7 mouse cellular contexts compared by ENCODE assay signal in the genomic region with DNA sequence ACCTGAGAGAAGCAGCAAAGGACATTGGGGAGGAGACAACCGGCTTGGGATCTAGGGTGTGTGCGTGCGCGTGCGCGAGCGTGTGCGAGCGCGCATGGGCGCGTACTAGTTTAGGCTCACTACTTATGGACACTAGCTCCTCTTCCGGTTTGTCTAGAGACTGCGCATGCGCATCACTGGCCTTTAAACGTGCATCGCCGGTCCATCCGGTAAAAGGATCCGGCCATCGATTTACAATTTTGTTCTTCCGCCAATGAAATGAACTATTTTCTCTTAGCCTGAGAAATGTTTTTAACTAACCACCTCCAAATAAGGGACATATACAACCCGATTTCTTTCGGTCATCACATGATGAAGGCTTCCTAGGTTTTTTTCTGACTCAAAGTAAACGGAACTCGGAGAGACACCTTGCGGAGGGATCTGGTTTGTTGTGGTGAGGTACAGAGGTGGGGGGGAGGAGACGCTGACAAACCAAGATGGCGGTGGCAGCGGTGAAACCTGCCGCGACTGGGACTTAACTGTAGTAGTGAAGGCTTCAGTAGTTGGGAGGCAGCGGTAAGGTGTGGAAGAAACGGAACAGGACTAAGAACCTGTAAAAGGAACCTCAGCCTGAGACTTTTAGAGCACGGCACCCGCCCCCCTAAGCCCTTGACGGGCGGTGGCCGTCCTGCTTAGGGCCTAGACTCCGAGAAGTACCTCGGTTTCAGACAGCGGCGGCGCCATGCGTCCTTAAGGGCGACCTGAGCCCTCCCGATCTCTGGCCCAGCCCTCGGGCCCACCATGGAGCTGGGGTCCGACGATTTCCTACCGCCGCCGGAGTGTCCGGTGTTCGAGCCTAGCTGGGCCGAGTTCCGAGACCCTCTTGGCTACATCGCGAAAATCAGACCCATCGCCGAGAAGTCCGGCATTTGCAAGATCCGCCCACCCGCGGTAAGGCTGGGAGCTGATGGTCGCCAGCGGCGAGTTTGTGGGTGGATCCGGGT. TPM values are rescaled to one million over a fixed set of nuclear protein-coding genes. Genes with fewer than 3 reads are reported as not detected.
A peak's percentile ranks its signal among the peaks of the same experiment; 100 is the strongest.
DNase-seq lines count a peak whose midpoint lies in the region; ATAC-seq and TF ChIP-seq lines count a peak whose summit lies in the region.

Gene Kdm5c, plus strand, starts transcription at position 240 of the 983 bp plus-strand sequence.

- peak; percentile 90 for DNase-seq in adrenal gland, postnatal 10 days
- peak; percentile 97 for DNase-seq in embryonic facial prominence, embryonic 10.5 days (ENCODE audit: low spot score)
- peak; percentile 56 for DNase-seq in gonadal fat pad, adult 2 months (ENCODE audit: low read depth)
- peak; percentile 96 for DNase-seq in left cerebral cortex, postnatal 4 days

- H3K9me3 ChIP-seq in embryonic facial prominence, embryonic 10.5 days = no peaks in the 10 kb centered on the region
- no peaks in the 10 kb centered on the region for H3K9me3 ChIP-seq in intestine, postnatal 0 days (ENCODE audit: control insufficient read depth)
- H3K9me3 ChIP-seq in midbrain, embryonic 12.5 days = no peaks in the 10 kb centered on the region

- peaks cover 18% of the 10 kb centered on the region for H3K36me3 ChIP-seq in embryonic facial prominence, embryonic 10.5 days (replicated peaks)
- H3K36me3 ChIP-seq in intestine, postnatal 0 days (ENCODE audit: control insufficient read depth, insufficient read depth) = peaks cover 9% of the 10 kb centered on the region; the same call in 1 of the 2 replicates
- H3K36me3 ChIP-seq in midbrain, embryonic 12.5 days = peaks cover 5% of the 10 kb centered on the region; the same call in 1 of the 2 replicates
- peaks cover 4% of the 10 kb centered on the region; the same call in 1 of the 2 replicates for H3K36me3 ChIP-seq in small intestine, adult 2 months (ENCODE audit: control insufficient read depth, insufficient read depth, low read length)

- intact Hi-C loops in left cerebral cortex, postnatal 4 days (cut with DNase I) = no loop called here

- peak; percentile 68 for TF ChIP-seq POLR2A in small intestine, adult 2 months (IDR thresholded peaks at IDR 0.05; ENCODE audit: low read depth, low read length)

- peak within 1 kb of the TSS; percentile 92 for H3K27ac ChIP-seq in embryonic facial prominence, embryonic 10.5 days (replicated peaks)
- peak within 1 kb of the TSS; percentile 73 for H3K27ac ChIP-seq in intestine, postnatal 0 days (ENCODE audit: low read depth, low read length)
- H3K27ac ChIP-seq in midbrain, embryonic 12.5 days (replicated peaks) = peak within 1 kb of the TSS; percentile 64
- H3K27ac ChIP-seq in small intestine, adult 2 months (ENCODE audit: insufficient read depth, low read depth, low read length) = peak within 1 kb of the TSS; percentile 80

- H3K4me2 ChIP-seq in intestine, postnatal 0 days (replicated peaks; ENCODE audit: low read depth) = peak within 1 kb of the TSS; percentile 72
- peak within 1 kb of the TSS; percentile 82 for H3K4me2 ChIP-seq in midbrain, embryonic 12.5 days (replicated peaks)

- WGBS in embryonic facial prominence, embryonic 10.5 days = under 1% methylated on average over 69 of the region's 69 CpGs
- 2% methylated on average over 69 of the region's 69 CpGs for WGBS in intestine, postnatal 0 days
- under 1% methylated on average over 64 of the region's 69 CpGs for WGBS in midbrain, embryonic 12.5 days
- whole genome bisulfite sequencing in small intestine, adult 2 months = under 1% methylated on average over 69 of the region's 69 CpGs

- no peak for TF ChIP-seq CTCF in intestine, postnatal 0 days (IDR thresholded peaks at IDR 0.05; ENCODE audit: low read depth)
- TF ChIP-seq CTCF in small intestine, adult 2 months (IDR thresholded peaks at IDR 0.05; ENCODE audit: extremely low read depth, insufficient read length, insufficient replicate concordance, low read depth, low read length) = no peak

- peak; percentile 98 for ATAC-seq in intestine, postnatal 0 days
- ATAC-seq in midbrain, embryonic 12.5 days (ENCODE audit: low FRiP score, low read depth) = peak; percentile 98

- H3K9ac ChIP-seq in intestine, postnatal 0 days (ENCODE audit: low read depth, low read length) = peak within 1 kb of the TSS; percentile 96
- H3K9ac ChIP-seq in midbrain, embryonic 12.5 days (replicated peaks) = peak within 1 kb of the TSS; percentile 90

- peaks cover 14% of the 10 kb centered on the region for H3K4me1 ChIP-seq in embryonic facial prominence, embryonic 10.5 days
- 0 out of 2 replicates have a peak, but pooled peaks cover 3% of the 10 kb centered on the region for H3K4me1 ChIP-seq in intestine, postnatal 0 days (replicated peaks; ENCODE audit: control insufficient read depth, insufficient read depth, low read length)
- H3K4me1 ChIP-seq in midbrain, embryonic 12.5 days = peaks cover 17% of the 10 kb centered on the region
- H3K4me1 ChIP-seq in small intestine, adult 2 months (ENCODE audit: control insufficient read depth, insufficient read depth, insufficient read length, low read length) = peaks cover 3% of the 10 kb centered on the region; the same call in 1 of the 2 replicates

- peaks cover 19% of the 10 kb centered on the region for H3K27me3 ChIP-seq in embryonic facial prominence, embryonic 10.5 days (replicated peaks; ENCODE audit: low read depth, poor library complexity, severe bottlenecking)
- no peaks in the 10 kb centered on the region for H3K27me3 ChIP-seq in intestine, postnatal 0 days (replicated peaks; ENCODE audit: control insufficient read depth, insufficient read depth, low read length)
- H3K27me3 ChIP-seq in midbrain, embryonic 12.5 days = peaks cover 7% of the 10 kb centered on the region; the same call in 1 of the 2 replicates
- no peaks in the 10 kb centered on the region for H3K27me3 ChIP-seq in small intestine, adult 2 months (ENCODE audit: control insufficient read depth, insufficient read depth, low read length)

- peak within 1 kb of the TSS; percentile 90 for H3K4me3 ChIP-seq in embryonic facial prominence, embryonic 10.5 days
- H3K4me3 ChIP-seq in intestine, postnatal 0 days (ENCODE audit: low read depth, low read length) = peak within 1 kb of the TSS; percentile 97
- H3K4me3 ChIP-seq in midbrain, embryonic 12.5 days = peak within 1 kb of the TSS; percentile 85
- H3K4me3 ChIP-seq in small intestine, adult 2 months (ENCODE audit: low read depth, low read length) = peak within 1 kb of the TSS; percentile 94

RNA-seq across cellular contexts. Expression of gene Kdm5c, which starts in this region (rescaled TPM):
- 10 to 100 TPM; 52.9 to 72.5 TPM for total RNA-seq in adrenal gland, postnatal 10 days (2021)
- 71.4 and 75.2 TPM in 2 replicates for polyA plus RNA-seq in embryonic facial prominence, embryonic 10.5 days (2016; fragmentation: Nextera tagmentation; extraction: Ambion mirVana)
- polyA plus RNA-seq in gonadal fat pad, adult 2 months (2012; rRNA removed) = 27.6 and 32.5 TPM in 2 replicates
- 16.2 and 19.7 TPM in 2 replicates for polyA plus RNA-seq in intestine, postnatal 0 days (2015; fragmentation: Nextera tagmentation; extraction: Ambion mirVana)
- total RNA-seq in left cerebral cortex, postnatal 4 days (2021) = 10 to 100 TPM; 67.4 to 89.0 TPM
- 62.6 and 64.4 TPM in 2 replicates for polyA plus RNA-seq in midbrain, embryonic 12.5 days (2016; fragmentation: Nextera tagmentation; extraction: Ambion mirVana)
- polyA plus RNA-seq in small intestine, adult 2 months (2012; rRNA removed) = 48.5 and 57.5 TPM in 2 replicates

Comparison
In these comparisons a context has a peak if more than half of its experiments do, and no peak if none do; other contexts are left out.
1. Peak in every context shown above with its lines: DNase-seq, ATAC-seq, H3K4me3 ChIP-seq and H3K27ac ChIP-seq.